Mouse (Mus musculus) limb, embryonic 10.5 days (tissue): ENCODE data around the gene Nxnl1. TPM values are rescaled to one million over a fixed set of nuclear protein-coding genes. Genes with fewer than 3 reads are reported as not detected.

Experiments
- DNase-seq: peaks from one replicate; pipeline ENCODE4 v3.0.0-alpha.2; 2017; ENCODE audit warnings: low spot score
- H3K27ac ChIP-seq: fragments of 300-500 bp; sonication (generic); 2 replicates; pipeline ENCODE4 v1.5.1; 2016; ENCODE audit warnings: mild to moderate bottlenecking
- H3K27me3 ChIP-seq: fragments of 300-500 bp; sonication (generic); 2 replicates; pipeline ENCODE4 v1.6.1; 2016; ENCODE audit warnings: low read depth, mild to moderate bottlenecking; ENCODE audit not compliant: poor library complexity, severe bottlenecking
- H3K36me3 ChIP-seq: fragments of 300-500 bp; sonication (generic); 2 replicates; pipeline ENCODE4 v1.6.1; 2016; ENCODE audit warnings: mild to moderate bottlenecking, moderate library complexity
- H3K4me1 ChIP-seq: fragments of 300-500 bp; sonication (generic); 2 replicates; pipeline ENCODE4 v1.6.1; 2016
- H3K4me3 ChIP-seq: fragments of 300-500 bp; sonication (generic); 2 replicates; pipeline ENCODE4 v1.5.1; 2016; ENCODE audit warnings: mild to moderate bottlenecking, moderate library complexity
- H3K9me3 ChIP-seq: fragments of 300-500 bp; sonication (generic); replicated peaks from 2 replicates; pipeline ENCODE4 v1.6.1; 2016; ENCODE audit warnings: mild to moderate bottlenecking
- WGBS: fragments of 180-500 bp; shearing (Covaris S2); methylation state at CpG from one replicate; pipeline ENCODE4 v1.1.7; 2016; 5-methylcytosine and 5-hydroxymethylcytosine counted together
- polyA plus RNA-seq: library from polyadenylated mRNA; unstranded; fragments of >200 nt; fragmentation: Nextera tagmentation; extraction: Ambion mirVana; gene quantifications from 2 replicates; pipeline ENCODE4 v1.2.1, GENCODE M21; 2016

The Nxnl1 gene
- polyA plus RNA-seq, 1 experiment from 2014 or later, result not detected

DNA sequence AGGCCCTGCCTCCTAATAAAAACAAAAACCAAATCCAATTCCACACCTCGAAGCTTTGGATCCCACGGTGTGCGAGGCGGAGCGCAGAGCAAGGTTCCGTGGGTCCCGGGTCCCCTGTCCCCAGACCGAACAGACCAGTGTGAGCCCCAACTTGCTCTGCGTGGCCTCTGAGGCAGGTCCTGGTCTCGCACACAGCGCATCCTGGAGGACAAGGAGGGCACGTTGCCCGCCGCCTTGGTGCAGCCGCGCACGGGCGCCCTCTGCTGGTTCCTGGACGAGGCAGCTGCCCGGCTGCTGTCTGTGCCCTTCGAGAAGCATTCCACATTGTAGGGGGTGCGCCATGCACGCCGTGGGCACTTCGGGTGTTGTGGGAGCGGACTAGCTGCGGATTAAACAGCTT, 29.5 kb upstream of the Nxnl1 start:
- H3K4me1 ChIP-seq, result peaks cover 40% of the 10 kb centered on the region
- DNase-seq, result peak; percentile 93
- 0 out of 2 replicates have a peak overlapping the region, but pooled peaks have one; percentile 2 for H3K4me3 ChIP-seq
- H3K9me3 ChIP-seq, result no peaks in the 10 kb centered on the region
- peaks cover 25% of the 10 kb centered on the region for H3K27me3 ChIP-seq
- H3K36me3 ChIP-seq, result peaks cover 19% of the 10 kb centered on the region
- 11% methylated on average over 27 of the region's 27 CpGs for WGBS
- no peak overlapping the region for H3K27ac ChIP-seq

GRCm38 (mm10) chr8:71594324-71594722, 27.9 kb upstream of the Nxnl1 start:
- WGBS, result 97% methylated on average over 4 of the region's 4 CpGs
- Histone ChIP-seq H3K4me3 (no peak overlapping the region), H3K36me3 (peaks cover 16% of the 10 kb centered on the region)

GRCm38 (mm10) chr8:71593556-71594323, 27.3 kb upstream of the Nxnl1 start:
- WGBS, result 94% methylated on average over 8 of the region's 8 CpGs
- Histone ChIP-seq H3K36me3 (peaks cover 16% of the 10 kb centered on the region), H3K9me3 (no peaks in the 10 kb centered on the region), H3K27ac (no peak overlapping the region), H3K4me3 (peak overlapping the region; percentile 90; the same call in 1 of the 2 replicates), H3K4me1 (peaks cover 41% of the 10 kb centered on the region), H3K27me3 (peaks cover 21% of the 10 kb centered on the region; the same call in 1 of the 2 replicates)
- DNase-seq, result no peak

More at GRCm38 (mm10) chr8:71594324-71594722, 27.9 kb upstream of the Nxnl1 start:
- Histone ChIP-seq H3K4me1 (peaks cover 41% of the 10 kb centered on the region), H3K27ac (no peak overlapping the region), H3K9me3 (no peaks in the 10 kb centered on the region), H3K27me3 (peaks cover 25% of the 10 kb centered on the region; the same call in 1 of the 2 replicates)
- no peak for DNase-seq

DNA sequence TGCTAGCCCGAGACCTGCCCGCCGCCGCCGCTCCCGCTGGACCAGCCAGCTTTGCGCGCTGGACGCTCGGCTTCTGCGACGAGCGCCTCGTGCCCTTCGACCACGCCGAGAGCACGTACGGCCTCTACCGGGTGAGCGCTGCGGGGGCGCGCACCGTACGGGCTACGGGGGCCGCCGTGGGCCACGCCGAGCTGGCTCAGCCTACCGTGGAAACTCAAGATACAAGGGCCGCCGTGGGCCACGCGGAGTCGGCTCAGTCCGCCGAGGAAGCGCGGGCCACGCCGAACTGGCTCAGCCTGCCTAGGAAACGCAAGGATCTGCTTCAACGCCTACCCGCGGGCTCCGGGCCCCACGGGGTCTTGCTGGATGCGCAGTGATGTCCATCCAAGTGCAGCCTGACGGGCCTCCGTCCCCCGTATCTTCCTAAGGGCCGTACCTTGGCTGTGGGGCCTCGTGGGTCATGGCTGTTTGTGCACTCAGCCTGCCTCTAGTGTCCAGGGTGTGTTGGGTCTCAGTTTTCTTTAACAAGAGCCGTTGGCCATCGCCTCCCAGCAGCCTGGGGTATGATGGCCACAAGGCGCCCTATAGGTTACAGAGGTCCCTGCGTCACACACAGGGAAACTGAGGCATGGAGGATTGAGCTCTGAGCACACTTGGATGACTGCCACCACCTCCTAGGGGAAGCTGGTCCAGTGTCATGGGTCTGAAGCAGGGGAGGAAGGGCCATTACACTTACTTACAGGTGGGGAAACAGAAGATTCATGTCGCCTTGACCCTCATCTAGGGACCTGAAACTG, 26.2 kb upstream of the Nxnl1 start:
- 5% methylated on average over 60 of the region's 60 CpGs for WGBS
- peaks cover 41% of the 10 kb centered on the region for H3K4me1 ChIP-seq
- peaks cover 21% of the 10 kb centered on the region; the same call in 1 of the 2 replicates for H3K27me3 ChIP-seq
- H3K4me3 ChIP-seq, result peak overlapping the region; percentile 90
- H3K9me3 ChIP-seq, result no peaks in the 10 kb centered on the region
- peaks cover 16% of the 10 kb centered on the region for H3K36me3 ChIP-seq
- no peak for DNase-seq
- H3K27ac ChIP-seq, result peak overlapping the region; percentile 97

GRCm38 (mm10) chr8:71591471-71592373, 25.3 kb upstream of the Nxnl1 start, which contains the start of gene Pgls:
Gene Pgls (plus strand): TSS chr8:71592176.
- peaks cover 16% of the 10 kb centered on the region for H3K36me3 ChIP-seq
- under 1% methylated on average over 71 of the region's 71 CpGs for WGBS
- no peaks in the 10 kb centered on the region for H3K9me3 ChIP-seq
- H3K4me3 ChIP-seq, result peak within 1 kb of the TSS; percentile 90
- peaks cover 41% of the 10 kb centered on the region for H3K4me1 ChIP-seq
- peak; percentile 98 for DNase-seq
- peak within 1 kb of the TSS; percentile 97 for H3K27ac ChIP-seq
- peaks cover 21% of the 10 kb centered on the region; the same call in 1 of the 2 replicates for H3K27me3 ChIP-seq

DNA sequence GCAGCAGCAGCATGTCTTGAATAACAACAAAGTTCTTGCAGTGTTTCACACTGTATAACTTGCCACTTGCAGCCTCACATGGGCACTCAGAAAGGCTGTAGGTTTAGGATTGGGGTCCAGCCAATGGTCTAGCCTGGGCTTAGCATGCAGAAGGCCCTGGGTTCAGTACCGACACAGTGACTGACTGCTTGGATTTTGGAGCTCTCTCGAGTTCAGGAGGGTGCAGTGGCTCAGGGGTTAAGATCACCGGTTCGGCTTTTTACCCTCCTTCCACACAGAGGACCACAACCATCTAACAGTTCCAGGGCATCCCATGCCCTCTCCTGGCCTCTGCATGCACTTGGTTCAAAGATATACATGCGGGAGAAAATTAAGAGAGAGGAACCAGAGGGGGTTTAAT, 24.6 kb upstream of the Nxnl1 start:
- peak overlapping the region; percentile 90 for H3K4me3 ChIP-seq
- peaks cover 21% of the 10 kb centered on the region; the same call in 1 of the 2 replicates for H3K27me3 ChIP-seq
- 29% methylated on average over 5 of the region's 5 CpGs for WGBS
- no peak for DNase-seq
- H3K4me1 ChIP-seq, result peaks cover 38% of the 10 kb centered on the region
- no peaks in the 10 kb centered on the region for H3K9me3 ChIP-seq
- no peak overlapping the region for H3K27ac ChIP-seq
- peaks cover 18% of the 10 kb centered on the region for H3K36me3 ChIP-seq

DNA sequence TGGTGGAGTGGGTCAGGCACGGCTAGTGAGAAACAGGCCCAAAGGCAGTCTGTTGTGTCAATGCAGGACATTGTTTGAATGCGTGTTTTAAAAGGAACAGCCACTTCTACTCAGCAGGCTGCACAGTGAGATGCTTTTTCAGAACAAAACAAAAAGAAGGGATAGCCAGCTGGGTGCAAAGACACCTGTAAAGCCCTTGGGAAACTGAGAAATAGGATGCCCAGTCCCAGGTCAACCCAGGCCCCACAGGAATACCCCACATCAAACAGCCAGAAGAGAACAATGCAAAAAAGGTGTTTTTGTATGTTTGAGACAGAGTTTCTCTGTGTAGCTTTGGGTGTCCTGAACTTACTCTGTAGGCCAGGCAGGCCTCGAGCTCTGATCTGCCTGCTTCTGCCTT, 22.4 kb upstream of the Nxnl1 start:
- Histone ChIP-seq H3K4me1 (peaks cover 26% of the 10 kb centered on the region), H3K27ac (no peak overlapping the region), H3K9me3 (no peaks in the 10 kb centered on the region), H3K4me3 (no peak overlapping the region), H3K27me3 (peaks cover 21% of the 10 kb centered on the region; the same call in 1 of the 2 replicates), H3K36me3 (peaks cover 26% of the 10 kb centered on the region)
- DNase-seq, result no peak
- 75% methylated on average over 3 of the region's 3 CpGs for WGBS

GRCm38 (mm10) chr8:71586891-71587290, 20.5 kb upstream of the Nxnl1 start:
- Histone ChIP-seq H3K27me3 (peaks cover 22% of the 10 kb centered on the region; the same call in 1 of the 2 replicates), H3K36me3 (peaks cover 23% of the 10 kb centered on the region), H3K27ac (no peak overlapping the region), H3K9me3 (no peaks in the 10 kb centered on the region), H3K4me3 (no peak overlapping the region), H3K4me1 (peaks cover 9% of the 10 kb centered on the region)
- 79% methylated on average over 2 of the region's 2 CpGs for WGBS
- DNase-seq, result peak; percentile 60

GRCm38 (mm10) chr8:71580201-71580600, 13.8 kb upstream of the Nxnl1 start:
- Histone ChIP-seq H3K36me3 (peaks cover 19% of the 10 kb centered on the region), H3K27ac (no peak overlapping the region), H3K27me3 (peaks cover 30% of the 10 kb centered on the region), H3K4me1 (0 out of 2 replicates have a peak, but pooled peaks cover 4% of the 10 kb centered on the region), H3K9me3 (no peaks in the 10 kb centered on the region), H3K4me3 (no peak overlapping the region)
- 40% methylated on average over 9 of the region's 9 CpGs for WGBS
- DNase-seq, result no peak

DNA sequence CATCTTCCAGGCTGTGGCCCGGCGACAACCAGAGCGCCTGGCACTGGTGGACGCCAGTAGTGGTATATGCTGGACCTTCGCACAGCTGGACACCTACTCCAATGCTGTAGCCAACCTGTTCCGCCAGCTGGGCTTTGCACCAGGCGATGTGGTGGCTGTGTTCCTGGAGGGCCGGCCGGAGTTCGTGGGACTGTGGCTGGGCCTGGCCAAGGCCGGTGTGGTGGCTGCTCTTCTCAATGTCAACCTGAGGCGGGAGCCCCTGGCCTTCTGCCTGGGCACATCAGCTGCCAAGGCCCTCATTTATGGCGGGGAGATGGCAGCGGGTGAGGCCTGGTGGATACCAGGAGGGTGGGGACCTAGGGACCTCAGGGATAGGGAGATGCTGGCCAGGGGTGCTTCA, 13.1 kb upstream of the Nxnl1 start:
- Histone ChIP-seq H3K27ac (no peak overlapping the region), H3K27me3 (peaks cover 30% of the 10 kb centered on the region), H3K36me3 (peaks cover 12% of the 10 kb centered on the region), H3K4me1 (0 out of 2 replicates have a peak, but pooled peaks cover 4% of the 10 kb centered on the region), H3K4me3 (no peak overlapping the region), H3K9me3 (no peaks in the 10 kb centered on the region)
- WGBS, result 91% methylated on average over 14 of the region's 14 CpGs
- DNase-seq, result no peak

- no peaks in the 10 kb centered on the region for H3K9me3 ChIP-seq
- WGBS, result 64% methylated on average over 1 of the region's 1 CpGs
- H3K27me3 ChIP-seq, result peaks cover 30% of the 10 kb centered on the region
- H3K36me3 ChIP-seq, result peaks cover 7% of the 10 kb centered on the region
- no peak for DNase-seq
- H3K4me3 ChIP-seq, result no peak overlapping the region
- no peak overlapping the region for H3K27ac ChIP-seq
- H3K4me1 ChIP-seq, result 0 out of 2 replicates have a peak, but pooled peaks cover 4% of the 10 kb centered on the region
These were observed 12.6 kb upstream of the Nxnl1 start for GRCm38 (mm10) chr8:71579009-71579408.

DNA sequence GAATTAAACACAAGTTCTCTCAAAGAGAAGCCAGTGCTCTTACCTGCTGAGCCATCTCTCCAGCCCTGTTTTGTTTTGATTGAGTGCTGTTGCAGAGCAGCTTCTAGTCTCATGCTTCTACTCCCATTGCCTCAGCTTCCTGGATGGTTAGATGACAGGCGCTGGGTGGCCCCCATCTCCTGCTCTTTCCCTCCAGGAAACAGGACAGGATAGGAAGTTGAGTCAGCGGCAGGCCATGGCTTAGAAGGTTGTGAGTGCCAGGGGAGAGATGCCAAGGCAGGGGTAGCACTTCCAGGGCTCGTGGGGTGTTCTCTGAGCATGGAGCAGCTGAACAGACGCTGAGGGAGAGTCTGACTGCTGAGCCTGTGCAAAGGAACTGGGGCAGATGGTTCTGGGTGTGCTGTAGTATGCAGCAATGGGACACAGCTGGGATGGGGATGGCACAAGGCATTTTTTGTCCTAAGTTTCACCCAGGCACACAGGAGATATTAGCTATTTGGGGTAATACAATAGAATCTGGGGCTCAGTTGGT, 11.5 kb upstream of the Nxnl1 start:
- Histone ChIP-seq H3K4me1 (0 out of 2 replicates have a peak, but pooled peaks cover 4% of the 10 kb centered on the region), H3K27me3 (peaks cover 30% of the 10 kb centered on the region), H3K36me3 (peaks cover 5% of the 10 kb centered on the region), H3K27ac (no peak overlapping the region), H3K4me3 (no peak overlapping the region), H3K9me3 (no peaks in the 10 kb centered on the region)
- 75% methylated on average over 4 of the region's 4 CpGs for WGBS
- no peak for DNase-seq
